Mouse (Mus musculus): Measurements from ENCODE around the gene Tnc.
"Not testable (repeated sequence)": the region's sequence is repeated elsewhere in the genome, so short reads cannot be mapped to it uniquely, and the experiment has no call there.

Tnc gene

GRCm38 (mm10) chr4:63961858-63962468 is 84.9 kb downstream of the Tnc start:
- no peak for DNase-seq

- DNase-seq: no peak
These were observed 88.2 kb downstream of the Tnc start for GRCm38 (mm10) chr4:63958601-63959000.

GRCm38 (mm10) chr4:63950054-63950453 is 96.8 kb downstream of the Tnc start:
- no peak for DNase-seq

- not testable (repeated sequence) for DNase-seq
These were observed 98.1 kb downstream of the Tnc start for GRCm38 (mm10) chr4:63948688-63949073.

- peak; percentile 72 for DNase-seq
These were observed 98.6 kb downstream of the Tnc start for GRCm38 (mm10) chr4:63948066-63948687.

- DNase-seq: no peak
These were observed 103.0 kb downstream of the Tnc start for GRCm38 (mm10) chr4:63943813-63944212.

GRCm38 (mm10) chr4:63942875-63943274 is 103.9 kb downstream of the Tnc start:
- DNase-seq: no peak

- DNase-seq: no peak
These were observed 105.4 kb downstream of the Tnc start for GRCm38 (mm10) chr4:63941420-63941819.

GRCm38 (mm10) chr4:63939428-63939827 is 107.4 kb downstream of the Tnc start:
- no peak for DNase-seq

GRCm38 (mm10) chr4:63935960-63936359 is 110.9 kb downstream of the Tnc start:
- DNase-seq: no peak

- DNase-seq: no peak
These were observed 111.5 kb downstream of the Tnc start for GRCm38 (mm10) chr4:63935314-63935713.

- DNase-seq: no peak
These were observed 116.0 kb downstream of the Tnc start for GRCm38 (mm10) chr4:63930863-63931262.

GRCm38 (mm10) chr4:63929490-63929889 is 117.3 kb downstream of the Tnc start:
- DNase-seq: no peak

GRCm38 (mm10) chr4:63928192-63928591 is 118.6 kb downstream of the Tnc start:
- DNase-seq: no peak

GRCm38 (mm10) chr4:63917181-63917580 is 129.6 kb downstream of the Tnc start:
- DNase-seq: no peak

- no peak for DNase-seq
These were observed 130.1 kb downstream of the Tnc start for GRCm38 (mm10) chr4:63916753-63917152.

GRCm38 (mm10) chr4:63916288-63916687 is 130.5 kb downstream of the Tnc start:
- DNase-seq: no peak

All from thymus, postnatal 14 days (tissue).